Mouse (Mus musculus) thymus, adult 2 months (tissue): ENCODE measurements around the gene Pnpla2. TPM values are rescaled to one million over a fixed set of nuclear protein-coding genes. Genes with fewer than 3 reads are reported as not detected.

Source experiments
- DNase-seq: peaks from one replicate; pipeline ENCODE4 v3.0.0; 2021
- H3K27ac ChIP-seq: fragments of 200-500 bp; 2 replicates; pipeline ENCODE4 v1.5.1; 2012; ENCODE audit warnings: low read length, control low read depth; ENCODE audit not compliant: control insufficient read depth, insufficient read depth
- H3K27me3 ChIP-seq: fragments of 200-500 bp; 2 replicates; pipeline ENCODE4 v1.6.1; 2012; ENCODE audit warnings: mild to moderate bottlenecking, low read length, moderate library complexity, mixed read lengths; ENCODE audit not compliant: control insufficient read depth, insufficient read depth
- H3K36me3 ChIP-seq: fragments of 200-500 bp; 2 replicates; pipeline ENCODE4 v1.6.1; 2012; ENCODE audit warnings: mild to moderate bottlenecking, low read length, moderate library complexity; ENCODE audit not compliant: control insufficient read depth, insufficient read depth
- H3K4me1 ChIP-seq: fragments of 200-500 bp; replicated peaks from 2 replicates; pipeline ENCODE4 v1.6.1; 2012; ENCODE audit warnings: low read length; ENCODE audit not compliant: control insufficient read depth, insufficient read depth
- H3K4me3 ChIP-seq: fragments of 200-500 bp; 2 replicates; pipeline ENCODE4 v1.5.1; 2012; ENCODE audit warnings: mild to moderate bottlenecking, low read length, control low read depth, moderate library complexity; ENCODE audit not compliant: control insufficient read depth, insufficient read depth
- CTCF ChIP-seq: fragments of 200-500 bp; IDR thresholded peaks from 2 replicates; pipeline ENCODE4 v1.5.1; 2012; ENCODE audit warnings: mild to moderate bottlenecking, control low read depth, low read length, moderate library complexity, borderline replicate concordance; ENCODE audit not compliant: control insufficient read depth, poor library complexity, insufficient read depth; ENCODE audit errors: extremely low read depth
- POLR2A ChIP-seq: fragments of 200-500 bp; IDR thresholded peaks from 2 replicates; pipeline ENCODE4 v1.6.1; 2012; ENCODE audit warnings: mild to moderate bottlenecking, low read length, control low read depth, moderate library complexity; ENCODE audit not compliant: control insufficient read depth, poor library complexity, insufficient read depth; ENCODE audit errors: extremely low read depth
- WGBS: fragments of 180-500 bp; shearing (Covaris S2); methylation state at CpG from one replicate; pipeline ENCODE4 v1.1.7; 2018; 5-methylcytosine and 5-hydroxymethylcytosine counted together
- polyA plus RNA-seq: library from polyadenylated mRNA; depleted of rRNA; stranded (reverse); fragments of >200 nt; gene quantifications from 2 replicates; pipeline ENCODE4 v1.2.3, GENCODE M21; 2012

The Pnpla2 gene
- polyA plus RNA-seq, 1 experiment, result 256 TPM

GRCm38 (mm10) chr7:141462333-141462821 lies 7.4 kb downstream of the Pnpla2 start:
- 59% methylated on average over 5 of the region's 5 CpGs for WGBS

GRCm38 (mm10) chr7:141463824-141464602 lies 9.0 kb downstream of the Pnpla2 start:
- Histone ChIP-seq H3K27ac (no peak overlapping the region), H3K4me3 (no peak overlapping the region), H3K36me3 (no peaks in the 10 kb centered on the region), H3K4me1 (peaks cover 28% of the 10 kb centered on the region), H3K27me3 (peaks cover 2% of the 10 kb centered on the region; the same call in 1 of the 2 replicates)
- 50% methylated on average over 12 of the region's 12 CpGs for WGBS
- TF ChIP-seq POLR2A, result no peak
- no peak for TF ChIP-seq CTCF
- no peak for DNase-seq

More at GRCm38 (mm10) chr7:141462333-141462821, 7.4 kb downstream of the Pnpla2 start:
- Histone ChIP-seq H3K27me3 (peaks cover 2% of the 10 kb centered on the region; the same call in 1 of the 2 replicates), H3K4me1 (peaks cover 14% of the 10 kb centered on the region), H3K36me3 (no peaks in the 10 kb centered on the region), H3K4me3 (no peak overlapping the region), H3K27ac (no peak overlapping the region)
- TF ChIP-seq POLR2A (no peak), CTCF (no peak)
- no peak for DNase-seq

- no peak for DNase-seq
- no peak for TF ChIP-seq POLR2A
- no peak for TF ChIP-seq CTCF
- H3K36me3 ChIP-seq, result no peaks in the 10 kb centered on the region
- 11% methylated on average over 38 of the region's 38 CpGs for WGBS
- no peak overlapping the region for H3K27ac ChIP-seq
- peaks cover 2% of the 10 kb centered on the region; the same call in 1 of the 2 replicates for H3K27me3 ChIP-seq
- H3K4me1 ChIP-seq, result peaks cover 30% of the 10 kb centered on the region
- H3K4me3 ChIP-seq, result no peak overlapping the region
These were observed 9.7 kb downstream of the Pnpla2 start for GRCm38 (mm10) chr7:141464603-141465201.

- peaks cover 2% of the 10 kb centered on the region; the same call in 1 of the 2 replicates for H3K27me3 ChIP-seq
- H3K4me1 ChIP-seq, result peaks cover 30% of the 10 kb centered on the region
- H3K36me3 ChIP-seq, result 0 out of 2 replicates have a peak, but pooled peaks cover 3% of the 10 kb centered on the region
- no peak overlapping the region for H3K4me3 ChIP-seq
- DNase-seq, result no peak
- WGBS, result 55% methylated on average over 10 of the region's 10 CpGs
- no peak overlapping the region for H3K27ac ChIP-seq
- TF ChIP-seq CTCF (no peak), POLR2A (no peak)
These were observed 10.5 kb downstream of the Pnpla2 start for GRCm38 (mm10) chr7:141465388-141466044.

- Histone ChIP-seq H3K27ac (no peak overlapping the region), H3K27me3 (peaks cover 2% of the 10 kb centered on the region; the same call in 1 of the 2 replicates), H3K36me3 (0 out of 2 replicates have a peak, but pooled peaks cover 3% of the 10 kb centered on the region), H3K4me3 (no peak overlapping the region), H3K4me1 (peaks cover 30% of the 10 kb centered on the region)
- DNase-seq, result no peak
- 80% methylated on average over 7 of the region's 7 CpGs for WGBS
- TF ChIP-seq POLR2A, result no peak
- TF ChIP-seq CTCF, result no peak
These were observed 11.0 kb downstream of the Pnpla2 start for GRCm38 (mm10) chr7:141466045-141466394.

GRCm38 (mm10) chr7:141466607-141467148 lies 11.7 kb downstream of the Pnpla2 start:
- peak overlapping the region; percentile 99; the same call in 1 of the 2 replicates for H3K4me3 ChIP-seq
- WGBS, result 72% methylated on average over 10 of the region's 10 CpGs
- DNase-seq, result no peak
- H3K4me1 ChIP-seq, result peaks cover 28% of the 10 kb centered on the region
- 0 out of 2 replicates have a peak, but pooled peaks cover 3% of the 10 kb centered on the region for H3K36me3 ChIP-seq
- no peak for TF ChIP-seq POLR2A
- TF ChIP-seq CTCF, result no peak
- H3K27ac ChIP-seq, result no peak overlapping the region
- H3K27me3 ChIP-seq, result peaks cover 2% of the 10 kb centered on the region; the same call in 1 of the 2 replicates
